Mouse (Mus musculus) kidney, embryonic 16.5 days (tissue): Measurements from ENCODE around the gene Mcm2. TPM values are rescaled to one million over a fixed set of nuclear protein-coding genes. Genes with fewer than 3 reads are reported as not detected.

ENCODE experiments used
- ATAC-seq: fragments of 200-750 bp; cut with Nextera tagmentation; 2 replicates; pipeline ENCODE4 v1.8.0; 2017; ENCODE audit warnings: moderate TSS enrichment; ENCODE audit not compliant: low FRiP score, low TSS enrichment
- H3K27ac ChIP-seq: fragments of 300-500 bp; sonication (generic); 2 replicates; pipeline ENCODE4 v1.5.1; 2014; ENCODE audit warnings: low read length
- H3K27me3 ChIP-seq: fragments of 300-500 bp; sonication (generic); 2 replicates; pipeline ENCODE4 v1.6.1; 2014; ENCODE audit warnings: low read length, control low read depth, mixed read lengths; ENCODE audit not compliant: insufficient read depth
- H3K36me3 ChIP-seq: fragments of 300-500 bp; sonication (generic); 2 replicates; pipeline ENCODE4 v1.6.1; 2014; ENCODE audit warnings: low read length, control low read depth, mixed read lengths; ENCODE audit not compliant: insufficient read depth
- H3K4me1 ChIP-seq: fragments of 300-500 bp; sonication (generic); 2 replicates; pipeline ENCODE4 v1.6.1; 2014; ENCODE audit warnings: low read length, control low read depth, mixed read lengths; ENCODE audit not compliant: insufficient read depth
- H3K4me2 ChIP-seq: fragments of 300-500 bp; sonication (generic); replicated peaks from 2 replicates; pipeline ENCODE4 v1.6.1; 2014; ENCODE audit warnings: low read depth, low read length
- H3K4me3 ChIP-seq: fragments of 300-500 bp; sonication (generic); 2 replicates; pipeline ENCODE4 v1.5.1; 2014; ENCODE audit warnings: mild to moderate bottlenecking, low read length
- H3K9ac ChIP-seq: fragments of 300-500 bp; sonication (generic); replicated peaks from 2 replicates; pipeline ENCODE4 v1.6.1; 2014; ENCODE audit warnings: low read length
- H3K9me3 ChIP-seq: fragments of 300-500 bp; sonication (generic); 2 replicates; pipeline ENCODE4 v1.6.1; 2016; ENCODE audit warnings: low read length, control low read depth
- WGBS: fragments of 180-500 bp; shearing (Covaris S2); extraction: QIAGEN DNeasy Blood & Tissue Kit; methylation state at CpG from one replicate; pipeline ENCODE4 v1.1.7; 2014; 5-methylcytosine and 5-hydroxymethylcytosine counted together
- polyA plus RNA-seq: library from polyadenylated mRNA; unstranded; fragments of >200 nt; fragmentation: Nextera tagmentation; extraction: Ambion mirVana; gene quantifications from 2 replicates; pipeline ENCODE4 v1.2.1, GENCODE M21; 2015

Gene Mcm2
- polyA plus RNA-seq, 1 experiment from 2014 or later = 151 TPM

DNA sequence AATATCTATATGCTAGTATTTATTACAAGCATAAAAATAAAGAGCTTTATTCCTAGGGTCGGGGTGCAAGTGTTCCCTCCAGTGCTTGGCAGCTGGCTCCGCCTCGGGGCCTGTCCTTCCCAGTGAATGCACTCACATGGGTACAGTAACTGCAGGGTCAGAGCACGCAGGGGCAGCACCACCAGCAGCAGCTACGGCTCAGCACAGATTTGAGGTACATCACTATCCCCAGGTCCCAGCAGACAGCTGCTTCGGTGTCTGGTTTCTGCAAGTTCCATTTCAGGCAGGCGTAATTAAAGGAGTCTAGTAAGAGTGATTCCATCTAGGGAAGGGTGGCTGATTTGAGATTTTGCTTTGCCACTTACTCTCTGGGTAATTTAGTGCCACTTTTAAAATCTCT is 40.2 kb downstream of the Mcm2 start:
- no peaks in the 10 kb centered on the region; the same call in 1 of the 2 replicates for H3K9me3 ChIP-seq
- no peak overlapping the region for H3K4me2 ChIP-seq
- H3K27ac ChIP-seq = no peak overlapping the region
- no peak for ATAC-seq
- H3K27me3 ChIP-seq = no peaks in the 10 kb centered on the region
- peaks cover 9% of the 10 kb centered on the region for H3K36me3 ChIP-seq
- no peak overlapping the region for H3K9ac ChIP-seq
- H3K4me3 ChIP-seq = no peak overlapping the region
- H3K4me1 ChIP-seq = no peaks in the 10 kb centered on the region
- 39% methylated on average over 7 of the region's 7 CpGs for WGBS

GRCm38 (mm10) chr6:88857830-88858229 is 40.8 kb downstream of the Mcm2 start:
- Histone ChIP-seq H3K27ac (0 out of 2 replicates have a peak overlapping the region, but pooled peaks have one; percentile 5), H3K9ac (0 out of 2 replicates have a peak overlapping the region, but pooled peaks have one; percentile 24)

DNA sequence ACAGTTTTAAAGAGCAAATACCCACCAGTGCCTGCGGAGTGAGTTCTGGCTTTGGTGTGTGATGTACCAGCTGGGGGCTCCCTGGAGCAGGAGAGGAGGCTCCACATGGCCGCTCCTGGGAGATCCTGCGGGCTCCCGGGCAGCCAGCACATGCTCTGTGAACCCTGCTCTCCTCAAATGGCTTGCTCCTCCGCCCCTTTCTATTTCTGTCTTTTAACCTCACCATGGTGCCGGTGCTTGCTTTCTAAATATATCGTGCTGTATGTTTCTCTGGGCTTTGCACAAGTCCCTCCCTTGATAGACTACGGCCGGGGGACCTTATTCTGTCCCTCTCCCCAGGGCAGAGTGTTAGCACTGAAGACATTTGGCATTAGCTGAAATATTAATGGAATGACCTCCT is 41.3 kb downstream of the Mcm2 start:
- no peak overlapping the region for H3K4me3 ChIP-seq
- ATAC-seq = peak; percentile 47; the same call in 1 of the 2 replicates
- no peaks in the 10 kb centered on the region for H3K27me3 ChIP-seq
- H3K36me3 ChIP-seq = peaks cover 6% of the 10 kb centered on the region
- H3K9me3 ChIP-seq = no peaks in the 10 kb centered on the region; the same call in 1 of the 2 replicates
- H3K4me1 ChIP-seq = no peaks in the 10 kb centered on the region
- WGBS = 33% methylated on average over 9 of the region's 9 CpGs
- no peak overlapping the region for H3K4me2 ChIP-seq
- 0 out of 2 replicates have a peak overlapping the region, but pooled peaks have one; percentile 5 for H3K27ac ChIP-seq
- no peak overlapping the region for H3K9ac ChIP-seq

More at GRCm38 (mm10) chr6:88857830-88858229, 40.8 kb downstream of the Mcm2 start:
- peaks cover 6% of the 10 kb centered on the region for H3K36me3 ChIP-seq
- WGBS = 79% methylated on average over 6 of the region's 6 CpGs
- H3K4me3 ChIP-seq = no peak overlapping the region
- no peak overlapping the region for H3K4me2 ChIP-seq
- H3K4me1 ChIP-seq = no peaks in the 10 kb centered on the region
- no peak for ATAC-seq
- no peaks in the 10 kb centered on the region for H3K27me3 ChIP-seq
- no peaks in the 10 kb centered on the region; the same call in 1 of the 2 replicates for H3K9me3 ChIP-seq

- Histone ChIP-seq H3K36me3 (peaks cover 4% of the 10 kb centered on the region; the same call in 1 of the 2 replicates), H3K4me3 (no peak overlapping the region), H3K27ac (no peak overlapping the region), H3K4me2 (no peak overlapping the region), H3K9ac (no peak overlapping the region), H3K4me1 (no peaks in the 10 kb centered on the region), H3K9me3 (peaks cover 4% of the 10 kb centered on the region; the same call in 1 of the 2 replicates), H3K27me3 (no peaks in the 10 kb centered on the region)
- ATAC-seq = no peak
- 22% methylated on average over 5 of the region's 5 CpGs for WGBS
Measured at GRCm38 (mm10) chr6:88855636-88856035, 42.9 kb downstream of the Mcm2 start.

GRCm38 (mm10) chr6:88854509-88854908 is 44.1 kb downstream of the Mcm2 start:
- no peak overlapping the region for H3K27ac ChIP-seq
- H3K27me3 ChIP-seq = no peaks in the 10 kb centered on the region
- no peak for ATAC-seq
- H3K4me1 ChIP-seq = no peaks in the 10 kb centered on the region
- H3K9ac ChIP-seq = no peak overlapping the region
- H3K9me3 ChIP-seq = peaks cover 4% of the 10 kb centered on the region; the same call in 1 of the 2 replicates
- WGBS = 74% methylated on average over 5 of the region's 5 CpGs
- H3K4me2 ChIP-seq = no peak overlapping the region
- H3K4me3 ChIP-seq = no peak overlapping the region
- peaks cover 4% of the 10 kb centered on the region; the same call in 1 of the 2 replicates for H3K36me3 ChIP-seq

GRCm38 (mm10) chr6:88850034-88850433 is 48.5 kb downstream of the Mcm2 start:
- no peak overlapping the region for H3K4me2 ChIP-seq
- peaks cover 4% of the 10 kb centered on the region; the same call in 1 of the 2 replicates for H3K9me3 ChIP-seq
- H3K9ac ChIP-seq = no peak overlapping the region
- H3K27me3 ChIP-seq = no peaks in the 10 kb centered on the region
- no peak overlapping the region for H3K27ac ChIP-seq
- H3K4me1 ChIP-seq = no peaks in the 10 kb centered on the region
- peaks cover 4% of the 10 kb centered on the region; the same call in 1 of the 2 replicates for H3K36me3 ChIP-seq
- no peak overlapping the region for H3K4me3 ChIP-seq
- WGBS = 88% methylated on average over 7 of the region's 7 CpGs
- ATAC-seq = no peak

- Histone ChIP-seq H3K4me2 (no peak overlapping the region), H3K9me3 (peaks cover 4% of the 10 kb centered on the region; the same call in 1 of the 2 replicates), H3K36me3 (peaks cover 4% of the 10 kb centered on the region; the same call in 1 of the 2 replicates), H3K27ac (no peak overlapping the region), H3K9ac (no peak overlapping the region), H3K4me1 (no peaks in the 10 kb centered on the region), H3K4me3 (no peak overlapping the region), H3K27me3 (no peaks in the 10 kb centered on the region)
- 48% methylated on average over 3 of the region's 4 CpGs for WGBS
- no peak for ATAC-seq
Measured at GRCm38 (mm10) chr6:88849270-88849669, 49.3 kb downstream of the Mcm2 start.

DNA sequence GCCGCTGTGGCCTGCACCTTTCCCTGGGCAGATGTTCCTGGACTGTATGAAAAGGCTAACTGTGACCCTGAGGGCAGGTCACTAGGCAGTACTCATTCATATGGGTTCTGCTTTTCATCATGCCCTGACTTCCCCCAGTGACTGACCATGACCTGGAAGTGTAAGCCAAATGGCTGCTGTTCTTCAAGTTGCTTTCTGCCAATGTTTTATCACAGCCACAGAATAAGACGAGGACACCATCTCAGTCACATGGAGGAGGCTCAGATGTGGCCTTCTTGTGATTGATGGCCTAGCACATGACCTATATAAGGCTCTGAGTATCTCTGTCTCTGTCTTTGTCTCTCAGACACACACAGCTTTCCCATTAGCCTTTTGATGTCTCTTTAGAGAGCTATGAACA is 51.0 kb downstream of the Mcm2 start:
- peaks cover 4% of the 10 kb centered on the region; the same call in 1 of the 2 replicates for H3K36me3 ChIP-seq
- H3K9ac ChIP-seq = no peak overlapping the region
- H3K4me3 ChIP-seq = no peak overlapping the region
- H3K27me3 ChIP-seq = no peaks in the 10 kb centered on the region
- H3K4me1 ChIP-seq = peaks cover 11% of the 10 kb centered on the region
- 74% methylated on average over 2 of the region's 2 CpGs for WGBS
- H3K9me3 ChIP-seq = peaks cover 4% of the 10 kb centered on the region; the same call in 1 of the 2 replicates
- no peak overlapping the region for H3K4me2 ChIP-seq
- no peak for ATAC-seq
- H3K27ac ChIP-seq = no peak overlapping the region

DNA sequence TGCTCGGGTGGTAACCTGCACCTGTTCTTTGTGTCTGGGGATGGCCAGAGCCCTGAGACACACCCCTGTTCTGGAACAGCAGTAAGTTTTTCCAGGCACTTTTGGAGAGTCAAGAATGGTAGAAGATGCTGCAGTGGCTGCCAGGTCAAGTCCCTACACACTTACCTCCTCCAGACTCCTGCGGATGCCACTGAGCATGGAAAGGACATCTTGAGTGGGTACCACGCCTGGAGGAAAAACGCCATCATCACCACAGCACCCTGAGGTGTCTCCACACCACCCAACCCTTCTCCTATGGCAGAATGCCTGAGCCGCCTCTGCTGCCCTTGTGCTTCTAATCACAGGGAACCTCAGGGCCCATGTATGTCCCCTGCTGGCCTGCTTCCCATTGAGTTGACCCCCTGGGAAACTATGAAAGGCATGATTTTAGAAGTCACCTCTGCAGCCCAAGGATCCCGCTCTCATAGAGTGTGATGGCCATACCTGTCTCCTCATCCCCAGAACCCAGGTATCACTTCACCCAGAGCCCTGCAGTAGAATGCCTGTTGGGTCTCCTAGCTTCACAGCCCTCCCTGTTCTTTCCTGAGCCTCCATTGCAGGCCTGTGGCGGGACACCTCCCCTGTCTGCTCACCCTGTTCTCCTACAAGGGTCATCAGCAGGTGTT is 53.5 kb downstream of the Mcm2 start:
- no peak overlapping the region for H3K9ac ChIP-seq
- H3K4me2 ChIP-seq = no peak overlapping the region
- H3K9me3 ChIP-seq = no peaks in the 10 kb centered on the region
- peaks cover 20% of the 10 kb centered on the region for H3K4me1 ChIP-seq
- 91% methylated on average over 7 of the region's 7 CpGs for WGBS
- H3K27me3 ChIP-seq = no peaks in the 10 kb centered on the region
- no peak for ATAC-seq
- no peak overlapping the region for H3K4me3 ChIP-seq
- no peaks in the 10 kb centered on the region for H3K36me3 ChIP-seq
- H3K27ac ChIP-seq = no peak overlapping the region
